Mouse (Mus musculus) olfactory bulb, adult 2 months (tissue): ENCODE measurements at regions not wholly inside any gene's neighbourhood (a gene's known extent, or its start where the extent isn't known, plus 50 kb on each side); places are given as distances from the start of the nearest gene placed in this dataset.

Source experiments
- CTCF ChIP-seq: fragments of 200-500 bp; IDR thresholded peaks from 2 replicates; pipeline ENCODE4 v1.5.1; 2012; ENCODE audit warnings: low read depth, mild to moderate bottlenecking, low read length, moderate library complexity; ENCODE audit not compliant: insufficient read depth
- POLR2A ChIP-seq: fragments of 200-500 bp; IDR thresholded peaks from 2 replicates; pipeline ENCODE4 v1.6.1; 2012; ENCODE audit warnings: mild to moderate bottlenecking, low read depth, low read length, moderate library complexity; ENCODE audit not compliant: insufficient read depth

- no peak for TF ChIP-seq CTCF
- no peak for TF ChIP-seq POLR2A
Observed at GRCm38 (mm10) chr1:88878831-88879230, 176.8 kb upstream of the Arl4c start.
